Mouse (Mus musculus) neural tube, embryonic 13.5 days (tissue): ENCODE measurements around the gene Wdr27. TPM values are rescaled to one million over a fixed set of nuclear protein-coding genes. Genes with fewer than 3 reads are reported as not detected.
"Not testable (repeated sequence)": the region's sequence is repeated elsewhere in the genome, so short reads cannot be mapped to it uniquely, and the experiment has no call there.

Experiments
- ATAC-seq: fragments of 200-750 bp; cut with Nextera tagmentation; 2 replicates; pipeline ENCODE4 v1.8.0; 2017; ENCODE audit warnings: low read depth, mild to moderate bottlenecking, moderate TSS enrichment, moderate library complexity
- H3K27ac ChIP-seq: fragments of 300-500 bp; sonication (generic); replicated peaks from 2 replicates; pipeline ENCODE4 v1.5.1; 2015; ENCODE audit warnings: moderate library complexity, mild to moderate bottlenecking, inconsistent platforms
- H3K27me3 ChIP-seq: fragments of 300-500 bp; sonication (generic); 2 replicates; pipeline ENCODE4 v1.6.1; 2015; ENCODE audit warnings: mild to moderate bottlenecking, inconsistent platforms
- H3K36me3 ChIP-seq: fragments of 300-500 bp; sonication (generic); 2 replicates; pipeline ENCODE4 v1.6.1; 2015; ENCODE audit warnings: mild to moderate bottlenecking, inconsistent platforms
- H3K4me1 ChIP-seq: fragments of 300-500 bp; sonication (generic); replicated peaks from 2 replicates; pipeline ENCODE4 v1.6.1; 2015; ENCODE audit warnings: inconsistent platforms
- H3K4me2 ChIP-seq: fragments of 300-500 bp; sonication (generic); 2 replicates; pipeline ENCODE4 v1.6.1; 2015; ENCODE audit warnings: inconsistent platforms, mild to moderate bottlenecking, moderate library complexity
- H3K4me3 ChIP-seq: fragments of 300-500 bp; sonication (generic); 2 replicates; pipeline ENCODE4 v1.5.1; 2015; ENCODE audit warnings: mild to moderate bottlenecking, inconsistent platforms
- H3K9ac ChIP-seq: fragments of 300-500 bp; sonication (generic); 2 replicates; pipeline ENCODE4 v1.6.1; 2015; ENCODE audit warnings: moderate library complexity, mild to moderate bottlenecking, inconsistent platforms
- H3K9me3 ChIP-seq: fragments of 300-500 bp; sonication (generic); 2 replicates; pipeline ENCODE4 v1.6.1; 2016; ENCODE audit warnings: inconsistent platforms
- WGBS: fragments of 180-500 bp; shearing (Covaris S2); methylation state at CpG from one replicate; pipeline ENCODE4 v1.1.7; 2015; 5-methylcytosine and 5-hydroxymethylcytosine counted together
- polyA plus RNA-seq: library from polyadenylated mRNA; unstranded; fragments of >200 nt; fragmentation: Nextera tagmentation; extraction: Ambion mirVana; gene quantifications from 2 replicates; pipeline ENCODE4 v1.2.1, GENCODE M21; 2015

Wdr27 gene
- 6.6 and 8.3 TPM in 2 replicates for polyA plus RNA-seq

DNA sequence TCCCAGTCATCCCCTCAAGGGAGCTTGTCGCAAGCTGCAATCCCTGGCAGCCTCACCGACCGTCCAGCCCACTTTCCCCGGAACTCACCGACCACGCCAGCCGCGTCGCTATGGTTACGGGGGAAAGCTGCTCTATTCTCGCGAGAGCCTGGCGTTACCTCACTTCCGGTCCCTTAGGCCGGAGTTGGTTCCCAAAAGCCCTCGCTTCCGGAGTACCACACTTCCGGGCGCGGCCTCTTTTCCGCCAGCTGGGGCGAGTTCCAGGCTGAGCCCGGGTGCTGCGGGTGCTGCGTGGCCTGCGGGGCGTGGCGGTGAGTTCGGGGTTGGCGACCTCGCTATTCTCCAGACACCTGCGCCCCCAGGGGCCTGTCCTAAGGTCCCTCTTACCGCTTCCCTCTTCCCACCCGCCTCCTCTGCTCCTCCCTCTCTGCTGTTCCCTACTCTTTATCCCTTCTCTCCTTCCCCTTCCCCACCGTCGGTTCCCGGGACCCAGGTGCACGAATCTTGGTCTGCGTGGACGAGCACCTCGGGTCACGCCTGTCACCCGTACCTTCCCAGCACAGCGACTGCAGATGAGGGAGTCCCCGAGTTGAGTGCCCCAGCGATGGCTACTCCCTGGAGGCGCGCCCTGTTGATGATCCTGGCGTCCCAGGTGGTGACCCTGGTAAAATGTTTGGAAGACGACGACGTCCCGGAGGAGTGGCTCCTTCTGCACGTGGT lies at the start of gene Wdr27, which contains the start of gene 1600012H06Rik:
TSS of gene Wdr27 (minus strand) at position 150 of the 720 bp plus-strand sequence.
TSS of gene 1600012H06Rik (plus strand) at position 176 of the 720 bp plus-strand sequence.
- ATAC-seq: peak; percentile 99
- Histone ChIP-seq H3K4me1 (peaks cover 28% of the 10 kb centered on the region), H3K27ac (peak within 1 kb of the TSS; percentile 88), H3K4me3 (peak within 1 kb of the TSS; percentile 70), H3K4me2 (peak within 1 kb of the TSS; percentile 97), H3K9ac (peak within 1 kb of the TSS; percentile 90), H3K27me3 (no peaks in the 10 kb centered on the region), H3K36me3 (peaks cover 17% of the 10 kb centered on the region), H3K9me3 (no peaks in the 10 kb centered on the region)
- 2% methylated on average over 53 of the region's 54 CpGs for WGBS

DNA sequence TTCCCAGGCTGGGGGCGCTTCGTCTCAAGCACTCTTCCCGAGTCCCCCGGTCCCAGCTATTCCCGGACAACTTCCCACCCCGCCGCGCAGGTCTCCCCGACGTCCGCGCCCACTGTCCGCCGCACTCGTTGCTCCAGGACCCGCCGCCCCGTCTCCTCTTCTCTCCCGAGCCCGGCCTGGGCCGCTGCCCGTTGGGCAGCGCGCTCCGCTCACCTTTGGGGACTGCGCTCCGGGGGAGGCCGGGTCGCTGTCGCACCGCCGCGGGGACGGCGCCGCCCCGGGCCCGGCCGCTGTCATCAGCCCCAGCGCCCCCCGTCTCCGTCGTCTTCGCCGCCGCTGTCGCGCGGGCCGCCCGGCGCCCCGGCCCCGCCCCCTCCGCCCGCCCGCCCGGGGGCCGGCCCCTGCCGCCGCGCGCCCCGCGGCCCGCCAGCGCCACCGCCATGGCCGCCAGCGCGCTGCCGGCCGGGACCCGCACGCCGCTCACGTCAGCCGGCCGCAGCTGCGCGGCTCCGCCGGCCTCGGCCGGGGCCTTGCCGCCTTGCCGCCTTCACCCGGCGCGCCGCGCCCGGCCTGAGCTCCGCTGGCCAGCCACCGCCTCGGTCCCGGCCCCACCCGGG lies 49.7 kb upstream of the Wdr27 start:
- no CpG with 5 or more reads among the region's 98 CpGs for WGBS

DNA sequence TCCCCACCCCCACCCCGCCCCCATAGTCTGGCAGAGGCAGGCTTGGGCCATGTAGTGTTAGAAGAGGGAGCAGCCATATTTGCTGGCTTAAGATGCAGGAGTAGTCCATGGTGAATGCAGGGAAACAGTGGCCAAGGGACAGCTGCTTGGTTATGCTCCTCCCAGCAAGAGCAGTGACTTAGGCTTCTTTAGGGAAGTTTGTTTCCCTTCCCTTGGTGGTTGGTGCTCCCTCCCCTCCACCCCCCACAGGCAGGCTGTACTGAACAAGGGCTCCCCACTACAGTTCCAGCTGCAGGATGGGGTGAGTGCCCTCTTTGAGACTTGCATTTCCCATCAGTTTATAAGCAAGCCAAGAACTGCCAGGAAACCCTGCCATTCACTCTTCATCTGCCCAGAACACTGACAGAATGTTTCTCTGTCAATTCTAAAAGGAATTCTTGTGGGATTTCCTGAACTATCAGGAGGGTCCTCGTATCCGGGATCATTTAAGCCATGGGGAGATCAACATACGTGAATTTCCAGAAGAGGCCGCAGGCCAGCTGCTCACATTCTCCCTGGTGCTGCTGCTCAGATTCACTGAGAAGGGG lies 47.3 kb upstream of the Wdr27 start:
- WGBS: 71% methylated on average over 4 of the region's 5 CpGs
- H3K4me2 ChIP-seq, H3K4me3 ChIP-seq, H3K27me3 ChIP-seq, H3K27ac ChIP-seq, H3K9ac ChIP-seq, H3K36me3 ChIP-seq, H3K4me1 ChIP-seq, ATAC-seq, H3K9me3 ChIP-seq: not testable (repeated sequence)

More for the DNA sequence above, 49.7 kb upstream of the Wdr27 start:
- not testable (repeated sequence) for H3K27me3 ChIP-seq, H3K4me3 ChIP-seq, H3K4me2 ChIP-seq, H3K36me3 ChIP-seq, H3K9ac ChIP-seq, H3K4me1 ChIP-seq, H3K9me3 ChIP-seq, H3K27ac ChIP-seq
- ATAC-seq: peak; percentile 79

DNA sequence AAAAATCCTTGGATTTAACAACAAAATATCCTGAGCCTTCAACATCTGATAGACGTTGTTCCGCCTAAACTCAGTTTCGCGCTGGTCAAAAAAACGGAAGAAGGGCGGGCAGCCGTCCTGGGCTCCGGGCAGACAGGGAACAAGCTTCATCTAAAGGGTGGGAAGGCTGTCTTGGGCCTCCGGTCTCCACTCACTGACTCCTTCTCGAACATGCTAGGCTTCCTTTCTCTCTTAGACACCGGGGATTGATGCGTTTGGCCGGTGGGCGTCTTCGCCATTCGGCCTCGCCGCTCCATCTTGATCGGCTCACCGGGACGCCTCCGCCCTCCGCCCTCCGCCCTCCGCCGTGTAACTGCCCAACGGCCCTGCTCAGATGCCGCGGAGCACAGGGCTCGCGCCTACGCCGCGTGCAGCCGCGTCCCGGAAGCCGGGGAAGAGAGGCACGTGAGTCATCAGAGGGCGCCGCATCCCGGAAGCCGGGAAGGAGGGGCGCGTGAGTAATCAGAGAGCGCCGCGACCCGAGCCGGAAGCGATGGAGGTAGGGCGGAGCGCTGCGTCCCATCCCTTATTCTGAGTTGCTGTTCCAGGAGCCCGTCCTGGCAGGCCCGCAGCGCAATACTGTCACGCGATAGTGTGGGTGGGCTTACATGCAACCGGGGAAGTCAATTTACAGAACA lies 35.5 kb upstream of the Wdr27 start, which contains the start of the genes 9030025P20Rik and Gm3417:
TSS of gene 9030025P20Rik (plus strand) at position 107 of the 677 bp plus-strand sequence.
TSS of gene Gm3417 (minus strand) at position 429 of the 677 bp plus-strand sequence.
- no CpG with 5 or more reads among the region's 60 CpGs for WGBS
- H3K4me2 ChIP-seq: peak within 1 kb of the TSS; percentile 41
- peak; percentile 97 for ATAC-seq
- not testable (repeated sequence) for H3K4me1 ChIP-seq, H3K36me3 ChIP-seq, H3K9ac ChIP-seq, H3K27ac ChIP-seq, H3K9me3 ChIP-seq, H3K27me3 ChIP-seq
- H3K4me3 ChIP-seq: peak within 1 kb of the TSS; percentile 20; the same call in 1 of the 2 replicates

DNA sequence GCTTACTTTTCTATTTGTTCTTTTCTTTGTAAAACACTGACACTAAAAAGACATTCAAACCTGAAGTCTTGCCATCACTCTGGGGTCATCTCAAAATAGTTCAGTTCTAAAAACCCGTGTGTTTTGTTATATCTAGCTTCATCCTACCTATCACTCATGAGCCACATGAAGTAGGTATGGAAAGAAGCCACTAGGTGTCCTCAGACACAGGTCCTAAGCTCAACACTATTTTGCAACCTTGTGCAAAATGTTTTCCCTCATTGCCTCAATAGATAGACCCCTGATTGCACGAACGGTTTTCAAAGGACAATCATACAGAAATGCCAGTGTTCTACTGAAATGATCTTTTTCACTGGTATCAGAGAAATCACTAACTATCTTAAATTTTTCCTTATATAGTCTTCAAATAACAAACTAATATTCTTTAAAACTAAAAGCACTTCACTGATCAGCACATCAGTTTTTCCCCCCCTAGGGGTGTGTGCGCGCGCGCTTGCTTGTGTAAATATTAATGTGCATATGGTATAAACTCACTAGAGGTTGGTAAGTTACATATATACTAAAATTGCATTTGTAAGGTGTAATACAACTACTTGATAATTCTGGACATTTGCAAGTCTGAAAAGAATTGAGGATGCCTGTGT lies 34.9 kb upstream of the Wdr27 start:
- H3K36me3 ChIP-seq, H3K9ac ChIP-seq, H3K4me1 ChIP-seq, H3K9me3 ChIP-seq, H3K27me3 ChIP-seq, ATAC-seq, H3K27ac ChIP-seq: not testable (repeated sequence)
- H3K4me3 ChIP-seq: peak overlapping the region; percentile 20; the same call in 1 of the 2 replicates
- WGBS: 2% methylated on average over 4 of the region's 7 CpGs
- peak overlapping the region; percentile 41 for H3K4me2 ChIP-seq

DNA sequence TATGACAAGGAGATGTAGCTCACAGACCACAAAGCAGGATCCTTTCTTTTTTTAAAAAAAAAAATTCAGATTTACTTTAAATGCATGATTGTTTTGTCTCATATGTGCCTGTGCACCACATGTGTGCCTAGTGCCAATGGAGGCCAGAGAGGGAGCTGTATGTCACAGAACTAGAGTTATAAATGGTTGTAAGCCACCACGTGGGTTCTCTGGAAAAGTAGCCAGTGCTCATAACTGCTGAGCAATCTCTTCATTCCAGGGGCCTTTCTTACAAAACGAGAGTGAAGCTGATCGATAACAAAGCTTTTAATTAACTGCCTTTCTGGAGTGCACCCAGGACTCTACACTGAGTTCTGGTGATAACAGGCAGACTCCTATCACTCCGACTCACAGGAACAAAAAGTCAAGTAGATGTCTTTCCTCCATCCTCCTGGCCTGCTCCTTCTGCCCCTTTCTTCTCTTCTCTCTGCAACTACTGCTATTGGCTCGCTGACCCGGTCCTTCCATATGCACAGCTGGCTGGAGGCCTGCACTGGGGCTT lies 25.5 kb upstream of the Wdr27 start:
- not testable (repeated sequence) for H3K9me3 ChIP-seq, H3K27ac ChIP-seq, ATAC-seq, H3K4me2 ChIP-seq, H3K27me3 ChIP-seq, H3K36me3 ChIP-seq, H3K4me3 ChIP-seq, H3K4me1 ChIP-seq, H3K9ac ChIP-seq
- no CpG with 5 or more reads among the region's 6 CpGs for WGBS

DNA sequence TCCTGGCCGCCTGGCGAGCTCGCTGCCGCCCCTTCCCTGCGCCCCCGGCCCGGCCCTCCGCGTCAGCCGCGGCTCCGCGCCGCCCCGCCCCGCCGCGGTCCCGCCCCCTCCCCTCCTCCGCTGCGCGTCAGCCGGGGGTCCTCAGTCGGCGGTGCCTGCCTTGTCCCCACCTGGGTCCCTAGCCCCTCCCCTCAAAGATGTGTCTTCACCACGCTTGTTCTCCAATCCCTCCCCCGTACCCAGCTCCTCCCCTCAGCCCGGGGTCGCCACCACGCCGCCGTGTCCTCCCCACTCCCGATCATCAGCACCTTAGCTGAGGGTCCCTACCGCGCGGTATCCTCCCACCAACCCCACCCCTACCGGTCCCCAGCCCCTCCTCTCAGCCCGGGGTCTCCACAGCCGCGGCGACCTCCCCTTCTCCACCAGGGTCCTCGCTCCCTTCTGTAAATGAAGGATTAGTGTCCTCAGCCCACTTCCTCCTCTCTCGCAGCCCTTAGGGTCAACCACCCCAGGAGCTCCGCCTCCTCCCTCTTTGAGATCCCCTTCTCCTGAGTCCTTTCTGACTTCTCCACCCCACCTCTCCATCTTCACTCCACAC lies 18.7 kb upstream of the Wdr27 start:
- peaks cover 14% of the 10 kb centered on the region for H3K4me1 ChIP-seq
- no CpG with 5 or more reads among the region's 44 CpGs for WGBS
- not testable (repeated sequence) for H3K4me2 ChIP-seq, H3K4me3 ChIP-seq, H3K27ac ChIP-seq, H3K9me3 ChIP-seq, H3K27me3 ChIP-seq, H3K36me3 ChIP-seq, H3K9ac ChIP-seq
- peak; percentile 93 for ATAC-seq

DNA sequence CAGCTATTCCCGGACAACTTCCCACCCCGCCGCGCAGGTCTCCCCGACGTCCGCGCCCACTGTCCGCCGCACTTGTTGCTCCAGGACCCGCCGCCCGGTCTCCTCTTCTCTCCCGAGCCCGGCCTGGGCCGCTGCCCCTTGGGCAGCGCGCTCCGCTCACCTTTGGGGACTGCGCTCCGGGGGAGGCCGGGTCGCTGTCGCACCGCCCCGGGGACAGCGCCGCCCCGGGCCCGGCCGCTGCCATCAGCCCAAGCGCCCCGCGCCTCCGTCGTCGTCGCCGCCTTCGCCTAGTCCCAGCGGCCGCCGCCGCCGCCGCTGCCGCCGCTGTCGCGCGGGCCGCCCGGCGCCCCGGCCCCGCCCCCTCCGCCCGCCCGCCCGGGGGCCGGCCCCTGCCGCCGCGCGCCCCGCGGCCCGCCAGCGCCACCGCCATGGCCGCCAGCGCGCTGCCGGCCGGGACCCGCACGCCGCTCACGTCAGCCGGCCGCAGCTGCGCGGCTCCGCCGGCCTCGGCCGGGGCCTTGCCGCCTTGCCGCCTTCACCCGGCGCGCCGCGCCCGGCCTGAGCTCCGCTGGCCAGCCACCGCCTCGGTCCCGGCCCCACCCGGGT lies 18.1 kb upstream of the Wdr27 start, which contains the start of gene Phf10:
TSS of gene Phf10 (minus strand) at position 323 of the 606 bp plus-strand sequence.
- under 1% methylated on average over 19 of the region's 100 CpGs for WGBS
- H3K36me3 ChIP-seq, H3K27me3 ChIP-seq, H3K9me3 ChIP-seq: not testable (repeated sequence)
- H3K27ac ChIP-seq: peak within 1 kb of the TSS; percentile 74; the same call in 1 of the 2 replicates
- peak within 1 kb of the TSS; percentile 96 for H3K4me2 ChIP-seq
- peak within 1 kb of the TSS; percentile 71 for H3K4me3 ChIP-seq
- peak; percentile 83 for ATAC-seq
- H3K9ac ChIP-seq: peak within 1 kb of the TSS; percentile 79
- peaks cover 14% of the 10 kb centered on the region for H3K4me1 ChIP-seq

DNA sequence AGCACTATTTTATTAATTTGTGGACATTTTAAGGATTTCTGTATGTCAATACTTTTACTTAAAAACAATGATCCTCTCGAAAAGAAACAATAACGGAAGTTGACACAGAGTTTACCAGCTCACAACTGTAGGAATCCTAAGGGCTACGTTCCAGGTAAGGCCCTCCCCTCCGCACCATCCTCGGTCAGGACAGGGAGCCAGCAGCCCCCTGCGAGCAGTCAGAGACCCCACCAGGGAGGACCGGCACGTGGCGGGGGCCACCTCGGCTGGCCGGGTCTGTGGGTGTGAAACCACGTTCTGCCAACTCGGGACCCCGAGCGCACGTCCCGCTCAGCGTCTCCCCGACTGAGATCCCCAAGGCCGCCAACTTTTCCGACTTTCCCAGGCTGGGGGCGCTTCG lies 17.6 kb upstream of the Wdr27 start:
- no peaks in the 10 kb centered on the region for H3K27me3 ChIP-seq
- ATAC-seq: peak; percentile 3; the same call in 1 of the 2 replicates
- peak overlapping the region; percentile 79 for H3K9ac ChIP-seq
- H3K4me1 ChIP-seq: peaks cover 14% of the 10 kb centered on the region
- H3K27ac ChIP-seq: no peak overlapping the region
- peak overlapping the region; percentile 71 for H3K4me3 ChIP-seq
- no peaks in the 10 kb centered on the region for H3K9me3 ChIP-seq
- 0 out of 2 replicates have a peak, but pooled peaks cover 6% of the 10 kb centered on the region for H3K36me3 ChIP-seq
- peak overlapping the region; percentile 96 for H3K4me2 ChIP-seq
- under 1% methylated on average over 23 of the region's 23 CpGs for WGBS

DNA sequence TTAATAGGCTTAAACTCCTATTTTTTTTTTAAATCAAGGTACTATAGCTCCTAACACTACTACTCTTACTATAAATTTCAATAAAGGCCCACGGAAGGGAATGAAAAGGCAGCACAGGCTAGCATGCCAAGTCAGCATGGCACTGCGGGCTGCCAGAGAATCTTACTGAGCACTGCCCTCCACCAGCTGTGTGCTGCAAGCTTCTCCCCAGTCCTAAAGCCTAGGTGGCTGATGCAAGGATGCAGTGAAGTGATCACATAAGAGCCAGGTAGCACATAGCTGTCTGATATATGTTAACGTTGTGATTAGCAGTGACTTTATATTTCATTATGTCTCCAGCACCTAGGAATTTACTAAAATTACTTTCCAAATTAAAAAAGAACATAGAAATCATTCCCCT lies 17.0 kb upstream of the Wdr27 start:
- H3K4me3 ChIP-seq: peak overlapping the region; percentile 27
- no peaks in the 10 kb centered on the region for H3K27me3 ChIP-seq
- H3K9me3 ChIP-seq: no peaks in the 10 kb centered on the region
- H3K4me2 ChIP-seq: peak overlapping the region; percentile 96
- no peak overlapping the region for H3K27ac ChIP-seq
- H3K9ac ChIP-seq: peak overlapping the region; percentile 64
- 25% methylated on average over 3 of the region's 3 CpGs for WGBS
- H3K4me1 ChIP-seq: peaks cover 14% of the 10 kb centered on the region
- ATAC-seq: no peak
- H3K36me3 ChIP-seq: 0 out of 2 replicates have a peak, but pooled peaks cover 6% of the 10 kb centered on the region
